Mouse (Mus musculus) NIH3T3 (cell line): Measurements from ENCODE around the gene Olfr1564.
"Not testable (repeated sequence)": the region's sequence is repeated elsewhere in the genome, so short reads cannot be mapped to it uniquely, and the experiment has no call there.

Experiments
- DNase-seq: peaks from one replicate; pipeline ENCODE4 v3.0.0-alpha.2; 2012; ENCODE audit warnings: low read depth

Olfr1564 gene

DNA sequence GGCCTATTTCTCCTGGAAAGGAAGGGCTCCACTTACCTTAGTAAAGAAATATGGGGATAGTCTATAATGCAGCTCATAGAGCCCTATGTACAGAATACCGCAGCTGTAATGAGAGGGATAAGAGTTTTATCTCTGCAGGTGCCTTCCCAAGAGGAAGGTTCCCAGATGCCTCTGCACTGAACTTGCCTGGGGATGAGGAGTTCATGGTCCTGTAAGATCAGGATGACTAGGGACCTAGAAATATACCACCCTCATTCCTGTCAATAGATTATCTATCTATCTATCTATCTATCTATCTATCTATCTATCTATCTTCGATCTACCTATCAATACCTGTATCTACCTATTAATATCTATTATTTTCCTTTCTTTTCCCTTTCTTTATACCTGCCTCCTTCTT lies at the start of gene Olfr1564:
Olfr1564 (minus strand) TSS at position 101 of the 400 bp plus-strand sequence.
- no peak for DNase-seq

DNA sequence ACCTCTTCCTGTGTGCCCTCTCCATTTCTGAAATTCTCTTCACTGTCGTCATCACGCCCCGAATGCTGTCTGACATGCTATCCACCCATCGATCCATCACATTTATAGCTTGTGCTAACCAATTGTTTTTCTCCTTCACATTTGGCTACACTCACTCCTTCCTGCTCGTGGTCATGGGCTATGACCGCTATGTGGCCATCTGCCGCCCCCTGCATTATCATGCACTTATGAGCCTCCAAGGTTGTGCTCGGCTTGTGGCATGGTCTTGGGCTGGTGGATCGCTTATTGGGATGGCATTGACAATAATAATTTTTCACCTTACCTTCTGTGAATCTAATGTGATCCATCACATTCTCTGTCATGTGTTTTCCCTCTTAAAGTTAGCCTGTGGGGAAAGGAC lies 47.4 kb upstream of the Olfr1564 start:
- no peak for DNase-seq

DNA sequence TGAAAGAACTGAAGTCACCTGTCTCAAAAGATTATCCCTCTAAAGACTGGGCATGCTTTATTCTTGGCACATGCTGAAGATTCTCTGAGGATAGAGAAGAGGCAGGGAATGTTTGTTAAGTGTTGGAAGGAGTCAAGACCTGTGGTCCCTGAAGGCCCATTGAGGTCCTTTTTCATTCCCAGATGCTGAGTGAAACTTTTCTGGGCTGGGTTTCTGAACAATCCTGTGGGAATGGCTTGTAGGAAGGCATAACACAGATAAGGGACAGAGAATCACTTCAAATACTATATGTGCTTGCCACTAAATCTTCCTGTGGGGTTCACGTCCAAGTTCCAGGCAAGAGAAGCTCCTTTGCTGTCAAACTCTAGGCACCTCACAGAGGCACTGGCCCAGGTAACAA lies 42.9 kb upstream of the Olfr1564 start, which contains the start of gene Olfr63:
Olfr63 (plus strand) TSS at position 301 of the 400 bp plus-strand sequence.
- no peak for DNase-seq

DNA sequence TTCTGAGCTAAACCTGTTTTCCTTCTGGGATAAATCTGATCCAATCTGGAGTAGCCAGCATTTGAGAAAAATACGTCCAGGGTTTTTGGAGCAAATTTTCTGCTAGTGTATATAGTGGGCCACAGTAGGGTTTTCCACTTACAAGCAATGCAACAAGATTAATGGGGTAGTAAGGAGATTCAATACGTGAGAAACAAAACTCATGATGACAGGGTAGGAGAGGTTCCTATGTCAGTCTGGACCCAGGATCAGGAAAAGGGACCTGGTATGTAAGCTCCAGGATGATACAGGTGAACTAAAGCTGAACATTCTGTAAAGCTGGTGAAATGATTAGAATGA lies 33.8 kb upstream of the Olfr1564 start:
- DNase-seq = not testable (repeated sequence)

DNA sequence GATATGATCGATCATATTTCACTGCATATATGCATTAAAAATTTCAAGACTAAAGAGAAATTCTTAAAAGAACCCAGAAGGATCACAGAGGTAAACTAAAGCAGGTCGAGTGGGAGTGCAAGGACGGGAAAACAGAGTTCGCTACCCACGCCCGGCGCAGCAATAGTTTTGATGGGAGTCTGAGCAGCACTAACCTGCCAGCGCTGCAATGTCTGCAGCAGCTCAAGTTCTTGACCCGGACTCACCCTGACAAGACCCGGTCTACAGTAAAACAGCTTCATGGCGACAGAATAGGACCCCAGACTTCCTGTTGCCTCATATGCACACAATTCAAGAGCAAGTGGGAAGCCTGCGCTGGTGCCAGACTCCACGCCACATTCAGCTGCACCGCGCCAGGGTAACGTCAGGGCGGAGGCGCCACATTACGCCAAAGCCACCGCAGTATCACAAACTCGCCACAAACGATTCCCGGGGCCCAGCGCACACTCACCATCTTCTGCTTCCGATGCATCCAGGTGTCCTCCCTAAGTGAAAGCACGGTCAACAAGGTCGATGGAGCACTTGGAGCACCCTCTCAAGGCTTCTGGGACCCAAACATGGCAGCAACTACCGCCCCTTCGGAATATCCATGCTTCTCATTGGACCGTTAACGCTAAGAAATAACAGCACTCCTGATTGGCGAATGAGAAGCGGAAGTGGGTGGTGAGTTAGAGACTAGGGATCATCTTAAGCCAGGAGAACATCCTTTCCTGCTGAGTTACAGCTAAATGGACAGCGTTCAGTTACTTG lies 33.2 kb upstream of the Olfr1564 start, which contains the start of gene Zfp955a:
Zfp955a (minus strand) TSS at position 616 of the 789 bp plus-strand sequence.
- DNase-seq = not testable (repeated sequence)

DNA sequence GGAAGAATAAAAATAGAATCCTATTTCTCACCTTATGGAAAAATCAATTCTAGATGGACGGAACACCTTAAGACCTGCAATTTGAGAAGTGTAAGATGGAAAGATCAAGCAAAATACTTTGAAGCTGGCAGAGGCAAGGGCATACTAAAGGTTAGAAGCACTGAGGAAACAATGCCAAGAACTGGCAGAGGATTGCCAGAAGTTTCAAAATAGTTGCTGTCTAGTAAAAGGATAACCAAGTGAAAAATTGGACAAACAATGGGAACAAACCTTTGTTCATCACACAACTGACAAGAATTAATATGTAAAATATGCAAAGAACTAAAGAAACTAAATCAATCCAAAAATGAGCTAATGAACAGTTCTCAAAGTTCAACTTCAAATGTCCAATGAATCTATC lies 15.2 kb upstream of the Olfr1564 start:
- DNase-seq = not testable (repeated sequence)

DNA sequence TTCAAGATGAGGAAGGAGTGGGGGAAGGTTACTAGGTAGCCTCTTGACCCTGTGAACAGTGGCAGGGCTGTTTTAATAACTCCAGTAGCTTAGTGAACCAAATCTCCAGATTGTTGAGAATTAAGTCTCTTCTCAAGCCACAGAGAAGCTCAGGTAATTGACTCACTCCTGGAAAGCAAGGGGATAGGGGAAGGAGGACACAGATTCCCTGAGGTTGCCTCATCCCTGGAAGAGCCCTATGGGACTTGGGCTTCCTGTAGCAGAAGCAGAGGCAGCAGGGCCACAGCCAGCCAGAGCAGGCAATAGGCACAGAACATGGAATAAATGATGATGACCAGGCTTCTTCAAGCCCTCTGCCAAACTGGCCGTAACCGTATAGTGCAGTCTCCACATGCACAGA lies 30.5 kb downstream of the Olfr1564 start, which contains the start of gene Olfr239:
Olfr239 (plus strand) TSS at position 301 of the 400 bp plus-strand sequence.
- DNase-seq = not testable (repeated sequence)

DNA sequence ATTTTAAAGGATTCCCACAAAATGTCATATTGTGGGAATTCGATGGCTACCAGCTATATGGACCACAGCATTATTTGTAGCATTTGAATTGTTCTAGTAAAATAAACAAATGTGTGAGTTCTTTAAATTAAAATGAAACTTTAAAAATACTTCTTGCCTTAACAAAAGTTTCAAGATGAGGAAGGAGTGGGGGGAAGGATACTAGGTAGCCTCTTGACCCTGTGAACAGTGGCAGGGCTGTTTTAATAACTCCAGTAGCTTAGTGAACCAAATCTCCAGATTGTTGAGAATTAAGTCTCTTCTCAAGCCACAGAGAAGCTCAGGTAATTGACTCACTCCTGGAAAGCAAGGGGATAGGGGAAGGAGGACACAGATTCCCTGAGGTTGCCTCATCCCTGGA lies 53.3 kb downstream of the Olfr1564 start, which contains the start of gene Olfr55:
Olfr55 (plus strand) TSS at position 301 of the 400 bp plus-strand sequence.
- not testable (repeated sequence) for DNase-seq
